Mouse (Mus musculus) limb, embryonic 14.5 days (tissue): ENCODE data around the gene Art4. TPM values are rescaled to one million over a fixed set of nuclear protein-coding genes. Genes with fewer than 3 reads are reported as not detected.

Experiments used
- ATAC-seq: fragments of 200-750 bp; cut with Nextera tagmentation; 2 replicates; pipeline ENCODE4 v1.8.0; 2017; ENCODE audit warnings: low read depth, moderate number of reproducible peaks, moderate TSS enrichment; ENCODE audit not compliant: low FRiP score
- DNase-seq: peaks from one replicate; pipeline ENCODE4 v3.0.0-alpha.2; 2015; ENCODE audit warnings: low spot score
- H3K27ac ChIP-seq: fragments of 300-500 bp; sonication (generic); replicated peaks from 2 replicates; pipeline ENCODE4 v1.5.1; 2014; ENCODE audit warnings: low read depth, mild to moderate bottlenecking, low read length, moderate library complexity, mixed read lengths
- H3K27me3 ChIP-seq: fragments of 300-500 bp; sonication (generic); 2 replicates; pipeline ENCODE4 v1.6.1; 2014; ENCODE audit warnings: low read length, mixed read lengths; ENCODE audit not compliant: control insufficient read depth, insufficient read depth
- H3K36me3 ChIP-seq: fragments of 300-500 bp; sonication (generic); 2 replicates; pipeline ENCODE4 v1.6.1; 2014; ENCODE audit warnings: mild to moderate bottlenecking, low read length, moderate library complexity, mixed read lengths; ENCODE audit not compliant: control insufficient read depth, insufficient read depth
- H3K4me1 ChIP-seq: fragments of 300-500 bp; sonication (generic); 2 replicates; pipeline ENCODE4 v1.6.1; 2014; ENCODE audit warnings: antibody characterized with exemption, low read length, mixed read lengths; ENCODE audit not compliant: control insufficient read depth, insufficient read depth
- H3K4me2 ChIP-seq: fragments of 300-500 bp; sonication (generic); replicated peaks from 2 replicates; pipeline ENCODE4 v1.6.1; 2014; ENCODE audit warnings: low read depth, mild to moderate bottlenecking, low read length, moderate library complexity; ENCODE audit not compliant: severe bottlenecking
- H3K4me3 ChIP-seq: fragments of 300-500 bp; sonication (generic); replicated peaks from 2 replicates; pipeline ENCODE4 v1.5.1; 2014; ENCODE audit warnings: low read length
- H3K9ac ChIP-seq: fragments of 300-500 bp; sonication (generic); 2 replicates; pipeline ENCODE4 v1.6.1; 2014; ENCODE audit warnings: mild to moderate bottlenecking, low read depth, low read length, moderate library complexity; ENCODE audit not compliant: severe bottlenecking
- H3K9me3 ChIP-seq: fragments of 300-500 bp; sonication (generic); 2 replicates; pipeline ENCODE4 v1.6.1; 2016; ENCODE audit warnings: low read length; ENCODE audit not compliant: control insufficient read depth
- POLR2A ChIP-seq: fragments of 200-500 bp; IDR thresholded peaks from 2 replicates; pipeline ENCODE4 v1.8.0; 2012; ENCODE audit warnings: inconsistent platforms, mild to moderate bottlenecking, moderate library complexity, borderline replicate concordance; ENCODE audit not compliant: insufficient read depth, insufficient read length; ENCODE audit errors: extremely low read depth
- WGBS: fragments of 180-500 bp; shearing (Covaris S2); extraction: QIAGEN DNeasy Blood & Tissue Kit; methylation state at CpG from one replicate; pipeline ENCODE4 v1.1.7; 2014; 5-methylcytosine and 5-hydroxymethylcytosine counted together
- polyA plus RNA-seq, 2 experiments: library from polyadenylated mRNA; depleted of rRNA in 1 of 2; stranded (reverse) in 1 of 2; unstranded in 1 of 2; fragments of >200 nt; fragmentation: Nextera tagmentation in 1 of 2; extraction: Ambion mirVana in 1 of 2; gene quantifications; 2 replicates each; pipeline versions ENCODE4 v1.2.1 to v1.2.3; 2012 to 2014

The Art4 gene
- polyA plus RNA-seq, 2 experiments: 2.6 to 3.1 TPM

GRCm38 (mm10) chr6:136850267-136850666, 7.3 kb downstream of the Art4 start:
- Histone ChIP-seq H3K27me3 (no peaks in the 10 kb centered on the region), H3K36me3 (no peaks in the 10 kb centered on the region), H3K4me1 (peaks cover 6% of the 10 kb centered on the region), H3K27ac (no peak overlapping the region), H3K9ac (no peak overlapping the region), H3K9me3 (no peaks in the 10 kb centered on the region), H3K4me2 (no peak overlapping the region), H3K4me3 (no peak overlapping the region)
- DNase-seq (no peak), ATAC-seq (no peak)
- TF ChIP-seq POLR2A: no peak
- WGBS: 74% methylated on average over 6 of the region's 6 CpGs

GRCm38 (mm10) chr6:136848971-136849370, 8.6 kb downstream of the Art4 start:
- peaks cover 6% of the 10 kb centered on the region for H3K4me1 ChIP-seq
- no peak for ATAC-seq

GRCm38 (mm10) chr6:136848399-136848798, 9.1 kb downstream of the Art4 start:
- WGBS: 89% methylated on average over 8 of the region's 8 CpGs
- H3K9ac ChIP-seq: no peak overlapping the region
- H3K36me3 ChIP-seq: no peaks in the 10 kb centered on the region
- no peaks in the 10 kb centered on the region for H3K9me3 ChIP-seq
- ATAC-seq (no peak), DNase-seq (no peak)
- H3K27me3 ChIP-seq: no peaks in the 10 kb centered on the region
- no peak overlapping the region for H3K4me3 ChIP-seq
- no peak overlapping the region for H3K27ac ChIP-seq
- no peak for TF ChIP-seq POLR2A
- H3K4me2 ChIP-seq: no peak overlapping the region
- peaks cover 6% of the 10 kb centered on the region for H3K4me1 ChIP-seq

More at GRCm38 (mm10) chr6:136848971-136849370, 8.6 kb downstream of the Art4 start:
- H3K9me3 ChIP-seq: no peaks in the 10 kb centered on the region
- no peak overlapping the region for H3K9ac ChIP-seq
- no peak for DNase-seq
- 89% methylated on average over 5 of the region's 5 CpGs for WGBS
- H3K27me3 ChIP-seq: no peaks in the 10 kb centered on the region
- TF ChIP-seq POLR2A: no peak
- H3K36me3 ChIP-seq: no peaks in the 10 kb centered on the region
- H3K4me3 ChIP-seq: no peak overlapping the region
- no peak overlapping the region for H3K27ac ChIP-seq
- H3K4me2 ChIP-seq: no peak overlapping the region

GRCm38 (mm10) chr6:136847790-136848189, 9.7 kb downstream of the Art4 start:
- Histone ChIP-seq H3K4me1 (peaks cover 3% of the 10 kb centered on the region), H3K27me3 (no peaks in the 10 kb centered on the region), H3K4me2 (no peak overlapping the region), H3K9me3 (no peaks in the 10 kb centered on the region), H3K27ac (no peak overlapping the region), H3K9ac (no peak overlapping the region), H3K36me3 (no peaks in the 10 kb centered on the region), H3K4me3 (no peak overlapping the region)
- TF ChIP-seq POLR2A: no peak
- WGBS: 23% methylated on average over 2 of the region's 2 CpGs
- DNase-seq (no peak), ATAC-seq (no peak)

GRCm38 (mm10) chr6:136847267-136847666, 10.3 kb downstream of the Art4 start:
- Histone ChIP-seq H3K27ac (no peak overlapping the region), H3K4me2 (no peak overlapping the region), H3K36me3 (no peaks in the 10 kb centered on the region), H3K9me3 (no peaks in the 10 kb centered on the region), H3K4me3 (no peak overlapping the region), H3K9ac (no peak overlapping the region), H3K27me3 (no peaks in the 10 kb centered on the region), H3K4me1 (no peaks in the 10 kb centered on the region)
- DNase-seq (no peak), ATAC-seq (no peak)
- WGBS: 91% methylated on average over 3 of the region's 3 CpGs
- TF ChIP-seq POLR2A: no peak

GRCm38 (mm10) chr6:136845706-136846480, 11.6 kb downstream of the Art4 start:
- Histone ChIP-seq H3K36me3 (no peaks in the 10 kb centered on the region), H3K4me1 (no peaks in the 10 kb centered on the region), H3K27me3 (no peaks in the 10 kb centered on the region), H3K9ac (no peak overlapping the region), H3K4me3 (no peak overlapping the region), H3K9me3 (no peaks in the 10 kb centered on the region), H3K4me2 (no peak overlapping the region), H3K27ac (no peak overlapping the region)
- DNase-seq: no peak
- ATAC-seq: no peak
- 76% methylated on average over 5 of the region's 5 CpGs for WGBS
- TF ChIP-seq POLR2A: no peak
